Mouse (Mus musculus): ENCODE measurements at regions not wholly inside any gene's neighbourhood (a gene's known extent, or its start where the extent isn't known, plus 50 kb on each side); places are given as distances from the start of the nearest gene placed in this dataset.

DNA sequence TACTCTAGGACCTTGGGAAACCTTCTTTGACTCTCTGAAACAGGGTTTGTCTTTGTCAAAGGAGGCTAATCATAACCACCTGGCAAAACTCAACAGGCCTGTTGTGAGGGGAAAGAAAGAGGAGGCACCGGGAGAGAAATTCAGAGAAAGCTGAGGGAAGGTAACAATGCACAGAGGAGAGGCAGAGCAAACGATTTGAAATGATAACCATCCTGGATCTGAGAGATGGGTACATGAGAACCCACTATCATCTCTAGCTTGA lies 108.3 kb upstream of the Zfp703 start:
- 86% methylated on average over 2 of the region's 2 CpGs for WGBS
- Histone ChIP-seq H3K4me3 (replicated peaks) (no peak overlapping the region), H3K9ac (no peak overlapping the region), H3K27ac (no peak overlapping the region), H3K36me3 (replicated peaks) (no peaks in the 10 kb centered on the region), H3K4me2 (no peak overlapping the region), H3K27me3 (no peaks in the 10 kb centered on the region), H3K9me3 (peaks cover 12% of the 10 kb centered on the region), H3K4me1 (no peaks in the 10 kb centered on the region)
- no peak for ATAC-seq (ENCODE audit: low FRiP score)

DNA sequence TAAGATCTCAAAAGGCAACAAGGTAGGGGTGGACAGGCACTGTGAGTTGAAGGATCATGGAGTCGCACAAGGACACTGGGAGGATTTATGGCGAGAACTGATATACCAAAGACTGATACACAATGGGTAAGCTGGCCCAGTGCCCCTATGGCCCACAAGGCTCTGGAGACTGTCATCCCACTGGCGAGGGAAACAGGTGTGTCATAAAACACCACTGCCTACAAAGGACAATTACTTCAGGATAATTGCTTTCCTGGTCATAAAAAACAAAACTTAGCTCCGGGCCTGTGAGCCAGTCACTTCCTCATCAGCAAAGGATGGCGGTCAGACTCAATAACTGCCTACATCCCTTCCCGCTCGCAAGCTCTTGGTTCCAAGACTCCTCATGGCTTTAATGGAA lies 105.3 kb upstream of the Zfp703 start:
- H3K4me1 ChIP-seq: no peaks in the 10 kb centered on the region
- no peak overlapping the region for H3K4me2 ChIP-seq
- no peak overlapping the region for H3K27ac ChIP-seq
- H3K4me3 ChIP-seq (replicated peaks): no peak overlapping the region
- H3K36me3 ChIP-seq (replicated peaks): no peaks in the 10 kb centered on the region
- H3K27me3 ChIP-seq: no peaks in the 10 kb centered on the region
- no peak for ATAC-seq (ENCODE audit: low FRiP score)
- no peak overlapping the region for H3K9ac ChIP-seq
- WGBS: 92% methylated on average over 7 of the region's 7 CpGs
- peaks cover 12% of the 10 kb centered on the region for H3K9me3 ChIP-seq

DNA sequence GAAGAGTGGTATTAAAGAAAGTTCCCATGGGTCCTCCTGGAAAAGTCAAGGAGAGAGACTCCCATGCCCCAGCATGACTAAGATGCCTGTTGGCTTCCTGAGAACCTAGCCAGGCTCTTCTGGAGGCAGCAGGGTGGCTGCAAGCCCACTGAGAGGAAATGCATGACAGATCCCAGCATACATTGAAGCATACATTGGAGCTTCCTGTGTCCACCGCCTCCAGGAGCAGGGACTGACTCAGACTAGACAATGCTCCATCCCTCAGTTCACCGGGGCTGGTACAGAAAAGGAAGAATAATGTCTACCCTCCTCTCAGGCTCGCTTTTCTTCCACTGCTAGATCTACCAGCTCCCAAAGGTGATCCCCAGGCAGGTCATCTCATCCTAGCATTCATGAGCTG lies 104.7 kb upstream of the Zfp703 start:
- Histone ChIP-seq H3K4me1 (no peaks in the 10 kb centered on the region), H3K27me3 (peaks cover under 1% of the 10 kb centered on the region; the same call in 1 of the 2 replicates), H3K36me3 (replicated peaks) (no peaks in the 10 kb centered on the region), H3K27ac (no peak overlapping the region), H3K9me3 (peaks cover 12% of the 10 kb centered on the region), H3K4me2 (no peak overlapping the region), H3K4me3 (replicated peaks) (no peak overlapping the region), H3K9ac (no peak overlapping the region)
- no peak for ATAC-seq (ENCODE audit: low FRiP score)
- 85% methylated on average over 3 of the region's 3 CpGs for WGBS

DNA sequence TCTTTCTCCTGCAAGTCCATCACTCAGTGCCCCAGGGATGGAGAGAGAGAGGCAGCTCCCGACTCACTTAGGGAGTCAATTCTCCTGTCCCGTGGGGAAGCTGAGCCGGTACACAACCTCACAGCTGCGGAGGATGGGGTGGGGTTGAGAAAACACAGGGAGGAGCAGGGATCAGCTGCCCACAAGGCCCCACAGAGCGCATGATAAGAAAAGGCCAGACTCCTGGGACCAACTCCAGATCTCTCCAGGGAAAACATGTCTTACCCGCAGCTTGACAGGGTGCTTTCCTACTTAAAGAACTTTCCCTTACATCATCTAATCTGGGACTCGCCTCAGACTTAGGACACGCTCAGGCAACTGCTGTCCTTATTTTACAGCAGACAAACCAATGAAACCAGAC lies 104.3 kb upstream of the Zfp703 start:
- Histone ChIP-seq H3K4me3 (replicated peaks) (no peak overlapping the region), H3K27me3 (peaks cover 4% of the 10 kb centered on the region; the same call in 1 of the 2 replicates), H3K4me2 (no peak overlapping the region), H3K27ac (no peak overlapping the region), H3K4me1 (no peaks in the 10 kb centered on the region), H3K9me3 (peaks cover 12% of the 10 kb centered on the region), H3K9ac (no peak overlapping the region), H3K36me3 (replicated peaks) (no peaks in the 10 kb centered on the region)
- ATAC-seq (ENCODE audit: low FRiP score): no peak
- WGBS: 85% methylated on average over 8 of the region's 8 CpGs

DNA sequence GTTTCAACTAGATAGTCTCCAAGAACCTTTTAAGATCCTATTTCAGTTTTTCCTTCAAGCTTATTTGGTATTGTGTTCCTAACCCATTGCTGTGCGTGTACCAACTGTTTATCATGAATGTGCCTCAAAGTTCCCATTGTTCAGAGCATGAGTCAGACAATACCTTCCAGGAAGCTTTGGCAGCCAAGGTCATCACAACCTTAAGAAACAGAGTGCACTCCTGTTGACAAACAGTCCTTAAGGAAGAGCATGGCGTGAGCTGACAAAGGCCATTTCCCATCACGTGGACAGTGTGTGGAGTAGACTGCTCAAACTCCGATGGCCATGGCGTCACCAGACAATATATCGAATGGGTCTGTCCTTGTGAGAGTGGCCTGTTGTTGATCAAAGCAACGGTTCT lies 96.9 kb upstream of the Zfp703 start:
- Histone ChIP-seq H3K27ac (no peak overlapping the region), H3K9ac (no peak overlapping the region), H3K4me2 (no peak overlapping the region), H3K27me3 (peaks cover 4% of the 10 kb centered on the region; the same call in 1 of the 2 replicates), H3K36me3 (replicated peaks) (no peaks in the 10 kb centered on the region), H3K4me3 (replicated peaks) (no peak overlapping the region), H3K9me3 (no peaks in the 10 kb centered on the region), H3K4me1 (no peaks in the 10 kb centered on the region)
- 76% methylated on average over 7 of the region's 7 CpGs for WGBS
- no peak for ATAC-seq (ENCODE audit: low FRiP score)

DNA sequence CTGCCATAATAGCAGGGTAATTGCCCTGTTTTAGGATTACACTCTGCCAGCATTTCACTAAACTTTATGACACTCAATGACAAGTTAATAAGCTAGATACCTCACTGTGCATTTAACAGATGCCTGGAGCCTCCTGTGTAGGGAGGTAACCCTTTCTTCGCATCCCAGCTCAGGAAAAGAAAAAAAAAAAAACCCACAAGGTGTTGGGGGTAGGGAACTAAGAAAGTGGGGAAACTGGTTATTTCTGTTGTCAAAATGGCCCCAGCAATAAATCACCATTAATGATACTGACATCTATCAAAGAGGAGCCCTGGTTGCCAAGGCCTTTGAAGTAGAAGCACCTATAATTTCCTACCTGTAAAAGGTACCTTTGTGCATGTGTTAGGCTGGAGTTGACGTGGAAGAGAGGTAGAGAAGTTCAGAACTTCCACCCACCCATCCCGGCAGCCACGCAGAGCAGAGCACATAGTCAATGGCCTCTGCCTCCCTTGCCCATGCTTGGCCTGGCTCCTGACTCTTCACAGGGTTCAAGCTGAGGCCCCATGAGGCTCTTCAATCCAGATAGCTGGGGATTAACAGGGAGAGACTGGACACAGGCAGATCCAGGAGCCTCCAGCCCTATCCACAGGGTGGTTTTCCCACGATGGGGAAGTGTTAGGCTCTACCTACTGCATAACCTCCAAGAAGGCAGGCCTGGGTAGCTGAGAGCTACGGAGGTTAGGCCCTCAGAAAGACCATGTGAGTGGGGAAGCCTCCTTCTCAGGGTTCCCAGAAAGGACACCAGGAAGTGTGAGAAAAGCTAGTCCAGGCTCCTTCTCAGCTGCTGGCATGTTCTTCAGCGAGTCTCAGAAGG lies 95.6 kb upstream of the Zfp703 start:
- Histone ChIP-seq H3K36me3 (replicated peaks) (no peaks in the 10 kb centered on the region), H3K4me1 (no peaks in the 10 kb centered on the region), H3K9me3 (no peaks in the 10 kb centered on the region), H3K27me3 (peaks cover 4% of the 10 kb centered on the region; the same call in 1 of the 2 replicates), H3K4me2 (no peak overlapping the region), H3K27ac (no peak overlapping the region), H3K9ac (no peak overlapping the region), H3K4me3 (replicated peaks) (no peak overlapping the region)
- WGBS: 84% methylated on average over 7 of the region's 7 CpGs
- ATAC-seq (ENCODE audit: low FRiP score): no peak

DNA sequence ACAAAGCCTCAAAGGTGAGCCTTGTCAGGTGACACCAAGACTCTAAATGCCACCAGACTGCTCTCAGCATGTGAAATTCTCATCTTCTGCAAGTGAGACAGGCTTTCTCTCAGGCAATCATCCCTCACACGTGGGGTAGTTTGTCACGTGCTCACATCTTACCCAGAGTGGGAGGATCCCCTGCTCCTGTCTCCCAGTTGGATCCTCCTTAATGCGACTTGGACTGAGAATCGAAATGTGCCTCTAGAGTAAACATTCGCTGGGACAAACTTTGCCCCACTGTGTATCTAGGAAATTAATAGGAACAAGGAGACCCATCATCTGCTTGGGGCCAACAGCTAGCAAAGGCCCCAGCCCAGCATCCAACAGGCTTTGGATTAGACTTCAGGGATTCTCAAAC lies 94.5 kb upstream of the Zfp703 start:
- H3K4me3 ChIP-seq (replicated peaks): no peak overlapping the region
- H3K4me1 ChIP-seq: no peaks in the 10 kb centered on the region
- H3K36me3 ChIP-seq (replicated peaks): no peaks in the 10 kb centered on the region
- H3K9ac ChIP-seq: no peak overlapping the region
- H3K27ac ChIP-seq: no peak overlapping the region
- H3K27me3 ChIP-seq: 0 out of 2 replicates have a peak, but pooled peaks cover under 1% of the 10 kb centered on the region
- no peaks in the 10 kb centered on the region for H3K9me3 ChIP-seq
- ATAC-seq (ENCODE audit: low FRiP score): no peak
- 79% methylated on average over 5 of the region's 5 CpGs for WGBS
- H3K4me2 ChIP-seq: no peak overlapping the region

DNA sequence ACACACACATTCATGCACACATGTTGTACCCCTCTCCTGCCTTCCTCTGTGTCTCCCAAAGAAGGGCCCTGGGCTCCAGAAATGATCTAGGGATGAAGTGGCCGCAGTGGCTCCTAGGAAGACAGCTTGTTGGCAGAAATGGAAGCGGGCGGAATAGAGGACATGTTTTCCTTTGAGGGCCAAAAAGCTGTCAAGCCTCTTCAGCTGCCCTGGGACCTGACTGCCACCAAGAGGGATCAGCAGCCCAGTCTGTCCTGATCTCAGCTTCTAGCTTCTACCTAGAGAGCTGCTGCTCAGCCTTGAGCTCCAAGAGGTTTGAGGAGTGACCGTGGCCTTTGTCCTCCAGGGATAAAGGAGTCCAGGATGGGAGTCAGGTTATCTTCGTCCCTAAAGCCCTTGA lies 93.8 kb upstream of the Zfp703 start:
- Histone ChIP-seq H3K9me3 (no peaks in the 10 kb centered on the region), H3K4me2 (no peak overlapping the region), H3K27me3 (no peaks in the 10 kb centered on the region), H3K36me3 (replicated peaks) (no peaks in the 10 kb centered on the region), H3K4me3 (replicated peaks) (no peak overlapping the region), H3K4me1 (no peaks in the 10 kb centered on the region), H3K27ac (no peak overlapping the region), H3K9ac (no peak overlapping the region)
- WGBS: 83% methylated on average over 5 of the region's 5 CpGs
- ATAC-seq (ENCODE audit: low FRiP score): no peak

DNA sequence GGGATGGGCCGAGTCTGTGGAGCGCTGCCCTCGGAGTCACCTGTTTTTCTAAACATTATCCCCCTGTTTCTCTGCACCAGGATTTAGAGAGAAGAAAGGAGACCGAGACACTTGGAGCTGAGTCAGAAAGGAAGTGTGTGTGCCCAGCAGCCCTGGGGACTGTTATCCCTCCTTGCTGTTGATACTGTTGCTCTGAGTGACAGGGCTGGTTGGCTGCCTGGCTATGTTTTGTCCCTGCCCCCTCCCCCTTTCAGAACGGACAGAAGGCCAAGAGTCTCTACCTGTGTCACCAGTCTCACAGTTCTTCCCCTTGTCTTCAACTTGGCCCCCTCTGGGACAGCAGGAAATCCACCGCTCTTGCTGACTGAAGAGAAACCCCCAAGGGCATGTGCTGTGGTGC lies 93.4 kb upstream of the Zfp703 start:
- WGBS: 80% methylated on average over 6 of the region's 6 CpGs

DNA sequence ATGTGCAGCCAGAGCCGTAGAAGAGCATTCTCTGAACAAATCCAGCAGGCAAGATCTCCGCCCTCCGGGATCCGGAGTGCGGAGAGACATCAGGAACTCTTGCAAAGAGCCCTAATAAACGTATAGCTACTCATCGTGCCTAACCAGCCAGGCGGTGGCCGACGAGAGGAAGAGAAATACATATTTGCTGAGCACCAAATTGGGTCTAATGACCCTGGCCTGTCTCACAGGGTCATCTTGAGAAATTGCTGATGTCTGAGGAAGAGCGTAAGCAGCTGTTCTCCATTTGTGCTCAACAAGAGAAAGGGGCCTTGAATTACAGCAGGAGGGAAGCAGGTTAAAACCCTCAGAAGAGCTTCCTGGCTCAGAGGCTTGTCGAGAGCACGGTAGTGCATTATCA lies 92.8 kb upstream of the Zfp703 start:
- no peak overlapping the region for H3K4me3 ChIP-seq (replicated peaks)
- H3K9me3 ChIP-seq: no peaks in the 10 kb centered on the region
- no peak overlapping the region for H3K4me2 ChIP-seq
- no peak overlapping the region for H3K27ac ChIP-seq
- no peak overlapping the region for H3K9ac ChIP-seq
- H3K27me3 ChIP-seq: no peaks in the 10 kb centered on the region
- WGBS: 82% methylated on average over 13 of the region's 13 CpGs
- H3K36me3 ChIP-seq (replicated peaks): no peaks in the 10 kb centered on the region
- H3K4me1 ChIP-seq: no peaks in the 10 kb centered on the region
- no peak for ATAC-seq (ENCODE audit: low FRiP score)

More for the DNA sequence above, 93.4 kb upstream of the Zfp703 start:
- Histone ChIP-seq H3K4me3 (replicated peaks) (no peak overlapping the region), H3K27ac (no peak overlapping the region), H3K4me1 (no peaks in the 10 kb centered on the region), H3K27me3 (no peaks in the 10 kb centered on the region), H3K9me3 (no peaks in the 10 kb centered on the region), H3K4me2 (no peak overlapping the region), H3K9ac (no peak overlapping the region), H3K36me3 (replicated peaks) (no peaks in the 10 kb centered on the region)
- no peak for ATAC-seq (ENCODE audit: low FRiP score)

DNA sequence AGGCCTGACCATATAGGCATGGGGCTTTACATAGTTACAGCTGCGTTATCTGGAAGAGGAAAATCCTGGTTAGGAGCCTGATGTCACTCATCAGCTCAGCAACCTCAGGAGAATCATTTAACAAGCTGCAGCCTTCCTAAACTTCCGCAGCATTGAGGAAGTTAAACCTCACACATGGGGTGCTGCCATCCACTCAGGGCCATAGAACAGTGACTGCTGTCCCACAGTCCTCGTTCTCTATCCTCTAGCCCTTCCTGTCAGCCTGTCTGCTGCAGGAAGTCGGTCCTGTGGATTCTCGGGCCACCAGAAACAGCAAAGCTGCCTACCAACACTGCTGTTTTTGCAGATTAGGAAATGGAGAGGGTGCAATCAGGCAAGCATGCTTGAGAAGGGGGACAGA lies 91.8 kb upstream of the Zfp703 start:
- no peak for ATAC-seq (ENCODE audit: low FRiP score)
- no peaks in the 10 kb centered on the region for H3K4me1 ChIP-seq
- no peaks in the 10 kb centered on the region for H3K36me3 ChIP-seq (replicated peaks)
- H3K9ac ChIP-seq: no peak overlapping the region
- 90% methylated on average over 5 of the region's 5 CpGs for WGBS
- H3K9me3 ChIP-seq: no peaks in the 10 kb centered on the region
- H3K4me2 ChIP-seq: no peak overlapping the region
- no peaks in the 10 kb centered on the region for H3K27me3 ChIP-seq
- H3K27ac ChIP-seq: no peak overlapping the region
- no peak overlapping the region for H3K4me3 ChIP-seq (replicated peaks)

DNA sequence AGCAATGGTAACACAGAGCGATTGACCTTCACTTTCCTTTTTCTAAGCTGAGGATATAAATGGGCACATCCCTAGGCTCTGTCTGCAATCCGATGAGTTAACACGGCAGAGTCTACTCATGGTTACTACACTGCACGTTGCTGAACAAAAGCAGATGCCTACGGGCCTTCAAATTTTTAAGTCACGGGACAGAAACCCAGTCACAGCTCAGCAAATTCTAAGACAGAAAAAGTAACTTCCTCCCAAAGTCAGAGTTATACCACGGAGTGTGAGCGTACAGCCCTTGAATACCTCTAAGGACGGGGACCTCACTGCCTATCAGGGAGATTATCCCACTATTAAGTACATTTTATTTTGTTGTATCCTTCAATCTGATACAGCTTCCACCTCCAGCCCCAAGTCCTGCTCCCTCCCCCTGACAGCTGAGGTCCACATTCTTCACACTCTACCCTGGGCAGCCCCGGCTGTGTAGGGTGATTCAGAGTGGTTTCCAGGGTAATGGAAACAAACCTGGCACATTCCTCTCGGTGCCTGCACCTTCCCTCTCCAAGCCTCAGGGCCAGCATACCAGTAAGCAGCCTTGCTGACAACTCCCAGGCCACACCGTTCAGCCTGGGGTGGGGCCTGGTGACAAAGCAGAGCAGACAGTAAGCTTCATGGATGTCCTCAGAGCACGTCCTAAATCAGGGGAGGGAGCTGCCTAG lies 90.2 kb upstream of the Zfp703 start:
- H3K9me3 ChIP-seq: no peaks in the 10 kb centered on the region
- 87% methylated on average over 13 of the region's 13 CpGs for WGBS
- H3K36me3 ChIP-seq (replicated peaks): no peaks in the 10 kb centered on the region
- H3K9ac ChIP-seq: no peak overlapping the region
- peaks cover 3% of the 10 kb centered on the region; the same call in 1 of the 2 replicates for H3K4me1 ChIP-seq
- no peak overlapping the region for H3K27ac ChIP-seq
- H3K27me3 ChIP-seq: no peaks in the 10 kb centered on the region
- ATAC-seq (ENCODE audit: low FRiP score): no peak
- H3K4me2 ChIP-seq: no peak overlapping the region
- H3K4me3 ChIP-seq (replicated peaks): no peak overlapping the region

DNA sequence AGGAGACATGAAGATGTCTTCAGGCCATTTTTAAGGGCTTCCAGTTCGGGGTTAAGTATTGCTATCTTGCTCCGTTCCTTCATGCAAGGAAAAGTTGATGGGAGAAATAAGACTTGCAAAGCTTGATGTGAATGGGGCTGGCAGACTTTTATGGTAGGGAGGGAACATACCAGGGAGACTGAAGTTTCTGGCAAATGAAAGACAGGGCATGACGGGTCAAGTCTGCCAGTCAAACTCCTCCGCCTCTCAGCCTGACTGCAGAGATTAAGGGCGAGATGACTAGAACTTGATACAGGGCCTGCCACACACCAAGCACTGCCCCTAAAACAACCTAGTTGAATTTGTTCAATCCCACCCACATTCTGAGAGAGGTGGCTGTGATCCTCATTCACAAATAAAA lies 89.6 kb upstream of the Zfp703 start:
- H3K4me1 ChIP-seq: peaks cover 6% of the 10 kb centered on the region; the same call in 1 of the 2 replicates
- H3K27ac ChIP-seq: no peak overlapping the region
- no peaks in the 10 kb centered on the region for H3K36me3 ChIP-seq (replicated peaks)
- ATAC-seq (ENCODE audit: low FRiP score): no peak
- H3K4me3 ChIP-seq (replicated peaks): no peak overlapping the region
- no peak overlapping the region for H3K4me2 ChIP-seq
- H3K9ac ChIP-seq: no peak overlapping the region
- WGBS: 80% methylated on average over 5 of the region's 5 CpGs
- no peaks in the 10 kb centered on the region for H3K9me3 ChIP-seq
- H3K27me3 ChIP-seq: no peaks in the 10 kb centered on the region

All from forebrain, embryonic 12.5 days (tissue).